Mouse (Mus musculus): ENCODE results near the gene Olfr955. TPM values are rescaled to one million over a fixed set of nuclear protein-coding genes. Genes with fewer than 3 reads are reported as not detected.

Gene Olfr955
- polyA plus RNA-seq (2014; fragmentation: Illumina TruSeq; extraction: RNeasy Lipid Tissue Mini Kit (QIAGEN cat#74804); ENCODE audit: low read depth, low replicate concordance), result not detected

GRCm38 (mm10) chr9:39471844-39472243 lies at the start of gene Olfr955:
Gene Olfr955, minus strand, starts transcription at chr9:39471944.

GRCm38 (mm10) chr9:39515531-39515930 lies 43.8 kb upstream of the Olfr955 start, which contains the start of gene Olfr957:
Gene Olfr957, minus strand, starts transcription at chr9:39515809.

GRCm38 (mm10) chr9:39493895-39494294 lies 22.2 kb upstream of the Olfr955 start, which contains the start of gene Olfr44:
Gene Olfr44, minus strand, starts transcription at chr9:39493995.

GRCm38 (mm10) chr9:39456401-39456800 lies 15.3 kb downstream of the Olfr955 start, which contains the start of gene Olfr954:
Gene Olfr954, plus strand, starts transcription at chr9:39456701.

GRCm38 (mm10) chr9:39427048-39427447 lies 44.7 kb downstream of the Olfr955 start, which contains the start of gene Olfr952:
Gene Olfr952, minus strand, starts transcription at chr9:39427148.

Other genes starting within 250 kb of the Olfr955 start
- gene Olfr1537, start 221.9 kb downstream of the Olfr955 start, polyA plus RNA-seq (2014; fragmentation: Illumina TruSeq; extraction: RNeasy Lipid Tissue Mini Kit (QIAGEN cat#74804); ENCODE audit: low read depth, low replicate concordance), result not detected
- not detected for gene Olfr945, start 195.1 kb downstream of the Olfr955 start, polyA plus RNA-seq (2014; fragmentation: Illumina TruSeq; extraction: RNeasy Lipid Tissue Mini Kit (QIAGEN cat#74804); ENCODE audit: low read depth, low replicate concordance)
- gene Olfr948, start 145.9 kb downstream of the Olfr955 start, polyA plus RNA-seq (2014; fragmentation: Illumina TruSeq; extraction: RNeasy Lipid Tissue Mini Kit (QIAGEN cat#74804); ENCODE audit: low read depth, low replicate concordance), result not detected
- gene Olfr951, start 84.5 kb downstream of the Olfr955 start, polyA plus RNA-seq (2014; fragmentation: Illumina TruSeq; extraction: RNeasy Lipid Tissue Mini Kit (QIAGEN cat#74804); ENCODE audit: low read depth, low replicate concordance), result not detected
- not detected for gene Olfr952, start 44.8 kb downstream of the Olfr955 start, polyA plus RNA-seq (2014; fragmentation: Illumina TruSeq; extraction: RNeasy Lipid Tissue Mini Kit (QIAGEN cat#74804); ENCODE audit: low read depth, low replicate concordance)
- not detected for gene Olfr954, start 15.2 kb downstream of the Olfr955 start, polyA plus RNA-seq (2014; fragmentation: Illumina TruSeq; extraction: RNeasy Lipid Tissue Mini Kit (QIAGEN cat#74804); ENCODE audit: low read depth, low replicate concordance)
- gene Olfr44, start 22.1 kb upstream of the Olfr955 start, polyA plus RNA-seq (2014; fragmentation: Illumina TruSeq; extraction: RNeasy Lipid Tissue Mini Kit (QIAGEN cat#74804); ENCODE audit: low read depth, low replicate concordance), result not detected
- gene Olfr957, start 43.9 kb upstream of the Olfr955 start, polyA plus RNA-seq (2014; fragmentation: Illumina TruSeq; extraction: RNeasy Lipid Tissue Mini Kit (QIAGEN cat#74804); ENCODE audit: low read depth, low replicate concordance), result not detected
- gene Olfr958, start 82.1 kb upstream of the Olfr955 start, polyA plus RNA-seq (2014; fragmentation: Illumina TruSeq; extraction: RNeasy Lipid Tissue Mini Kit (QIAGEN cat#74804); ENCODE audit: low read depth, low replicate concordance), result not detected
- gene Olfr959, start 103.6 kb upstream of the Olfr955 start, polyA plus RNA-seq (2014; fragmentation: Illumina TruSeq; extraction: RNeasy Lipid Tissue Mini Kit (QIAGEN cat#74804); ENCODE audit: low read depth, low replicate concordance), result not detected
- 11.8 TPM for gene AW551984, start 132.5 kb upstream of the Olfr955 start, polyA plus RNA-seq (2014; fragmentation: Illumina TruSeq; extraction: RNeasy Lipid Tissue Mini Kit (QIAGEN cat#74804); ENCODE audit: low read depth, low replicate concordance)
- gene Olfr148, start 138.7 kb upstream of the Olfr955 start, polyA plus RNA-seq (2014; fragmentation: Illumina TruSeq; extraction: RNeasy Lipid Tissue Mini Kit (QIAGEN cat#74804); ENCODE audit: low read depth, low replicate concordance), result not detected
- not detected for gene Olfr960, start 149.4 kb upstream of the Olfr955 start, polyA plus RNA-seq (2014; fragmentation: Illumina TruSeq; extraction: RNeasy Lipid Tissue Mini Kit (QIAGEN cat#74804); ENCODE audit: low read depth, low replicate concordance)
- not detected for gene Olfr961, start 173.1 kb upstream of the Olfr955 start, polyA plus RNA-seq (2014; fragmentation: Illumina TruSeq; extraction: RNeasy Lipid Tissue Mini Kit (QIAGEN cat#74804); ENCODE audit: low read depth, low replicate concordance)
- not detected for gene Olfr963, start 195.3 kb upstream of the Olfr955 start, polyA plus RNA-seq (2014; fragmentation: Illumina TruSeq; extraction: RNeasy Lipid Tissue Mini Kit (QIAGEN cat#74804); ENCODE audit: low read depth, low replicate concordance)
- not detected for gene Olfr149, start 235.2 kb upstream of the Olfr955 start, polyA plus RNA-seq (2014; fragmentation: Illumina TruSeq; extraction: RNeasy Lipid Tissue Mini Kit (QIAGEN cat#74804); ENCODE audit: low read depth, low replicate concordance)
- gene Olfr965, start 239.4 kb upstream of the Olfr955 start, polyA plus RNA-seq (2014; fragmentation: Illumina TruSeq; extraction: RNeasy Lipid Tissue Mini Kit (QIAGEN cat#74804); ENCODE audit: low read depth, low replicate concordance), result not detected

Data from sigmoid colon, adult 10 weeks (tissue).